Mouse (Mus musculus) lung, embryonic 16.5 days (tissue): ENCODE results near the gene Cdca3. TPM values are rescaled to one million over a fixed set of nuclear protein-coding genes. Genes with fewer than 3 reads are reported as not detected.
A peak's percentile ranks its signal among the peaks of the same experiment; 100 is the strongest.
"Not testable (repeated sequence)": the region's sequence is repeated elsewhere in the genome, so short reads cannot be mapped to it uniquely, and the experiment has no call there.

Source experiments
- ATAC-seq: fragments of 200-750 bp; cut with Nextera tagmentation; 2 replicates; pipeline ENCODE4 v1.8.0; 2017; ENCODE audit warnings: low read depth, mild to moderate bottlenecking, moderate library complexity
- H3K27ac ChIP-seq: fragments of 300-500 bp; sonication (generic); 2 replicates; pipeline ENCODE4 v1.5.1; 2014; ENCODE audit warnings: mild to moderate bottlenecking, control low read depth, low read length
- H3K27me3 ChIP-seq: fragments of 300-500 bp; sonication (generic); 2 replicates; pipeline ENCODE4 v1.6.1; 2014; ENCODE audit warnings: low read depth, low read length, mixed read lengths; ENCODE audit not compliant: control insufficient read depth, insufficient read depth
- H3K36me3 ChIP-seq: fragments of 300-500 bp; sonication (generic); 2 replicates; pipeline ENCODE4 v1.6.1; 2014; ENCODE audit warnings: low read length; ENCODE audit not compliant: control insufficient read depth, insufficient read depth
- H3K4me1 ChIP-seq: fragments of 300-500 bp; sonication (generic); replicated peaks from 2 replicates; pipeline ENCODE4 v1.6.1; 2014; ENCODE audit warnings: low read length, mixed read lengths; ENCODE audit not compliant: control insufficient read depth, insufficient read depth
- H3K4me2 ChIP-seq: fragments of 300-500 bp; sonication (generic); 2 replicates; pipeline ENCODE4 v1.6.1; 2014; ENCODE audit warnings: low read depth, low read length, control low read depth
- H3K4me3 ChIP-seq: fragments of 300-500 bp; sonication (generic); 2 replicates; pipeline ENCODE4 v1.5.1; 2014; ENCODE audit warnings: mild to moderate bottlenecking, low read length, control low read depth
- H3K9ac ChIP-seq: fragments of 300-500 bp; sonication (generic); 2 replicates; pipeline ENCODE4 v1.6.1; 2014; ENCODE audit warnings: low read length, control low read depth
- H3K9me3 ChIP-seq: fragments of 300-500 bp; sonication (generic); 2 replicates; pipeline ENCODE4 v1.6.1; 2016; ENCODE audit warnings: low read length; ENCODE audit not compliant: control insufficient read depth
- WGBS: fragments of 180-500 bp; shearing (Covaris S2); extraction: QIAGEN DNeasy Blood & Tissue Kit; methylation state at CpG from one replicate; pipeline ENCODE4 v1.1.7; 2014; 5-methylcytosine and 5-hydroxymethylcytosine counted together
- polyA plus RNA-seq: library from polyadenylated mRNA; unstranded; fragments of >200 nt; fragmentation: Nextera tagmentation; extraction: Ambion mirVana; gene quantifications from 2 replicates; pipeline ENCODE4 v1.2.1, GENCODE M21; 2015

The Cdca3 gene
- polyA plus RNA-seq, 1 experiment from 2014 or later, result 176 TPM

DNA sequence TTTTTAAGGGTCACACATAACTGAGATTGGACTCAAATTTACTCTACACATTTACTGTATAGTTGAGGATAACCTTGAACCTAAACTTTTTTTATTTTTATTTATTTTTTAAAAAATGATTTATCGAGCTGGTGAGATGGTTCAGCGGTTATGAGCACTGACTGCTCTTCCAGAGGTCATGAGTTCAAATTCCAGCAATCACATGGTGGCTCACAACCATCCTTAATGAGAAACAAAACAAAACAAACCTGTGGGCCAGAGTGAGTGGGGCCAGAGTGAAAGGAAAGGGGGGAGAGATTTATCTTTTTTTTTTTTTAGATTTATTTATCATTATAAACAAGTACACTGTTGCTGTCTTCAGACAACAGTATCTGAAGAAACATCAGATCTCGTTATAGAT lies 37.4 kb upstream of the Cdca3 start:
- Histone ChIP-seq H3K4me3 (no peak overlapping the region), H3K4me2 (no peak overlapping the region), H3K27me3 (no peaks in the 10 kb centered on the region), H3K4me1 (no peaks in the 10 kb centered on the region), H3K9me3 (no peaks in the 10 kb centered on the region), H3K27ac (no peak overlapping the region), H3K36me3 (no peaks in the 10 kb centered on the region), H3K9ac (no peak overlapping the region)
- no peak for ATAC-seq
- 78% methylated on average over 3 of the region's 3 CpGs for WGBS

DNA sequence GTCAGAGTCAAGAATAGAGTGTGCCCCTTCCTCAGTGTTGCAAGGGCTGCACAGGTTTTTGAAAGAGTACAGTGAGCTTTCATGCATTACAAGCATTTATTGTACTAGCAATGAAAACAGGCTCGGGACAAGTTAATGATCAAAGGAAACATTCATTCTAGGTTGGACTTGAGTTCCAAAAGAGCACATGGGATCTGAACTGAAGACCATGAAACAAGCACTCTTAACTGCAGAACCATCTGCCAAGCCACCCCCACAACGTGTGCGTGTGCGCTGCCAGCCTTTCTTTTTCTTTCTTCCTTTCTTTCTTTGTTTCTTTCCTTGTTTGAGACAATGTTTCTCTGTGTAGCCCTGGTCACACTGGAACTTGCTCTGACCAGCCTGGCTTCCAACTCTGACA lies 33.6 kb upstream of the Cdca3 start:
- Histone ChIP-seq H3K9ac (no peak overlapping the region), H3K4me1 (no peaks in the 10 kb centered on the region), H3K27me3 (no peaks in the 10 kb centered on the region), H3K9me3 (no peaks in the 10 kb centered on the region), H3K36me3 (no peaks in the 10 kb centered on the region), H3K27ac (no peak overlapping the region), H3K4me3 (no peak overlapping the region), H3K4me2 (no peak overlapping the region)
- WGBS, result 76% methylated on average over 4 of the region's 4 CpGs
- ATAC-seq, result no peak

DNA sequence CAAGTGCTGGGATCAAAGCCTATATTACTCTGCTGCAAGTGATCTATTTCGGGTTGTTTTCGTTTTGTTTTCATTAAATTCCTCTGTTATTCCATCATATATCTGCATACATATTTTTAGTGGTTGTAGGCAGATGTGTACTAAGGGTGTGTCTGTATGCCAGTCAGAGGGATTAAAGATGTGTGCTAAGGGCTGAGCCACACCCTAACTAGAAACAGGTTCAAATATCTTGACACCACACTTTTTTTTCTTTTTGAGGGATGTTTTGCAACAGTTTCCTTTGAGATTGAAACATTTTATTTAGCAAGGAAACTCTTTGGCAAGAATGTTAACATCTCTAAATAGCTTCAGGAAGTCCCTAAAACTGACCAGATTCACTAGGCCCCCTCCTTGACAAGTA lies 33.1 kb upstream of the Cdca3 start:
- Histone ChIP-seq H3K9ac (no peak overlapping the region), H3K27ac (no peak overlapping the region), H3K27me3 (no peaks in the 10 kb centered on the region), H3K4me2 (no peak overlapping the region), H3K36me3 (no peaks in the 10 kb centered on the region), H3K4me1 (no peaks in the 10 kb centered on the region), H3K9me3 (no peaks in the 10 kb centered on the region), H3K4me3 (no peak overlapping the region)
- WGBS, result 83% methylated on average over 2 of the region's 2 CpGs
- no peak for ATAC-seq

DNA sequence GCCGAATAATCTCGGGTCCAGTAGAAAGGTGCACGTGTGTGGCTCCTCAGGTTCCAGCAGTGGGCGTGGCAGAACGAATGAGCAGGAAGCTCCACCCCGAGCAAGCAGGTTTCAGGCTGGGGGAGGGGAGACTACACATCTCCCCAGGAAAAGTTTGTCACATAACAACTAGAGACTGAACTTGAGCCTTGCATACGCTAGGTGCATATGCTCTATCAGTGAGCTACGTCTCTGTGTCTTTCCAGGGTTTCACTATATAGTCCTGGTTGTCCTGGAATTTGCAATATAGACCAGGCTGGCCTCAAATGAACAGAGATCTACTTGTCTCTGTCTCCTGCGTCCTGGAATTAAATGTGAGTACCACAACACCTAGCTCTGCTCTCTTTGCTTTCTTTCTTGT lies 26.9 kb upstream of the Cdca3 start:
- H3K4me3 ChIP-seq, result peak overlapping the region; percentile 6; the same call in 1 of the 2 replicates
- WGBS, result 18% methylated on average over 5 of the region's 9 CpGs

DNA sequence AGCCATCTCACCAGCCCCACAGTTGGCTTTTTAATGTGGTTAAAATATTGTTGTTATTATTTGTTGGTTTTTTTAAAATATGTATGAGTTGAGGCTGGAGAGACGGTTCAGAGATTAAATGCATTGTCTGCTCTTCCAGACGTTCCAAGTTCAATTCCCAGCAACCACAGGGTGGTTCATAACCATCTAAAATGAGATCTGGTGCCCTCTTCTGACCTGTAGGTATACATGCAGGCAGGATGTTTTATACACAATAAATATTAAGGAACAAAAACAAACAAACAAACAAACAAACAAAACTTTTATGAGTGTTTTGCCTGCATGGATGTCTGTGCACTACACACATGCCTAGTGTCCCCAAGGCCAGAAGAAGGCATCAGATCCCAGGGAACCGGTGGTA lies 26.3 kb upstream of the Cdca3 start:
- H3K27ac ChIP-seq, result no peak overlapping the region
- ATAC-seq, result no peak
- no peaks in the 10 kb centered on the region for H3K9me3 ChIP-seq
- no peaks in the 10 kb centered on the region for H3K36me3 ChIP-seq
- peaks cover 8% of the 10 kb centered on the region for H3K4me1 ChIP-seq
- no peak overlapping the region for H3K4me2 ChIP-seq
- WGBS, result 74% methylated on average over 3 of the region's 3 CpGs
- no peak overlapping the region for H3K9ac ChIP-seq
- H3K4me3 ChIP-seq, result no peak overlapping the region
- H3K27me3 ChIP-seq, result no peaks in the 10 kb centered on the region

More for the DNA sequence above, 26.9 kb upstream of the Cdca3 start:
- H3K4me1 ChIP-seq, H3K36me3 ChIP-seq, H3K9ac ChIP-seq, H3K27me3 ChIP-seq, ATAC-seq, H3K27ac ChIP-seq, H3K9me3 ChIP-seq: not testable (repeated sequence)
- H3K4me2 ChIP-seq, result peak overlapping the region; percentile 27

DNA sequence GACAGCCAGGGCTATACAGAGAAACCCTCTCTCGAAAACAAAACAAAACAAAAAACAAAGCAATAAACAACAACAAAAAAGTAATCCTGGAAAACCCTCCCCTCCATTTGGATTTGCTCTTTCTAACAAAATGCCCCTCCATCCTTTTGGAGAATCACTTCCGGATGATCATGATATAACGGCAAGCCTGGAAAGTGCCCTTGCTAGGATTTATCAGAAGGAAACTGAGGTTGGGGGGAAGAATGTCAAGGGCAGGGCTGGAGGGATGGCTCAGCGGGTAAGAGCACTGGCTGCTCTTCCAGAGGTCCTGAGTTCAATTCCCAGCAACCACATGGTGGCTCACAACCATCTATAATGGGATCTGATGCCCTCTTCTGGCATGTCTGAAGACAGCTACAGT lies 25.7 kb upstream of the Cdca3 start:
- H3K9ac ChIP-seq, H3K4me2 ChIP-seq, H3K9me3 ChIP-seq, H3K36me3 ChIP-seq, H3K27me3 ChIP-seq, ATAC-seq, H3K27ac ChIP-seq, H3K4me3 ChIP-seq: not testable (repeated sequence)
- H3K4me1 ChIP-seq, result peaks cover 11% of the 10 kb centered on the region
- 94% methylated on average over 4 of the region's 4 CpGs for WGBS

DNA sequence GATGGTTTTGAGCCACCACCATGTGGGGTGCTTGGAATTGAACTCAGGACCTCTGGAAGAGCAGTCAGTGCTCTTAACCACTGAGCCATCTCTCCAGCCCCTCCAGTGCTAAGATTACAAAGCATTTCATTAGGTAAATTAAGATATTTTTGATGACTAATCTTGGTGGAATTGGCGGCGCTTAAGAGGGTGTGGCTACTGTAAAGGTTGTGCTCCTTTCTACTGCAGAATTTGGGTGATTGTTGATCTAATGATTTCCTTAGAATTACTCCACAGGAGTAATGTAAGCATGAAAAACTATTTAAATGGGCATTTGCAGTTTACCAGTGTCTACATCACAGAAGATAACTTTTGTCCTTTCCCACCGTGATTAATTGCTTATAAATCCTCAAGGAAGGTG lies 25.0 kb upstream of the Cdca3 start:
- H3K27ac ChIP-seq, result no peak overlapping the region
- no peaks in the 10 kb centered on the region for H3K27me3 ChIP-seq
- no peak for ATAC-seq
- H3K9me3 ChIP-seq, result no peaks in the 10 kb centered on the region
- H3K4me1 ChIP-seq, result peaks cover 11% of the 10 kb centered on the region
- no peak overlapping the region for H3K4me3 ChIP-seq
- H3K36me3 ChIP-seq, result no peaks in the 10 kb centered on the region
- H3K4me2 ChIP-seq, result no peak overlapping the region
- WGBS, result 85% methylated on average over 3 of the region's 3 CpGs
- H3K9ac ChIP-seq, result no peak overlapping the region

DNA sequence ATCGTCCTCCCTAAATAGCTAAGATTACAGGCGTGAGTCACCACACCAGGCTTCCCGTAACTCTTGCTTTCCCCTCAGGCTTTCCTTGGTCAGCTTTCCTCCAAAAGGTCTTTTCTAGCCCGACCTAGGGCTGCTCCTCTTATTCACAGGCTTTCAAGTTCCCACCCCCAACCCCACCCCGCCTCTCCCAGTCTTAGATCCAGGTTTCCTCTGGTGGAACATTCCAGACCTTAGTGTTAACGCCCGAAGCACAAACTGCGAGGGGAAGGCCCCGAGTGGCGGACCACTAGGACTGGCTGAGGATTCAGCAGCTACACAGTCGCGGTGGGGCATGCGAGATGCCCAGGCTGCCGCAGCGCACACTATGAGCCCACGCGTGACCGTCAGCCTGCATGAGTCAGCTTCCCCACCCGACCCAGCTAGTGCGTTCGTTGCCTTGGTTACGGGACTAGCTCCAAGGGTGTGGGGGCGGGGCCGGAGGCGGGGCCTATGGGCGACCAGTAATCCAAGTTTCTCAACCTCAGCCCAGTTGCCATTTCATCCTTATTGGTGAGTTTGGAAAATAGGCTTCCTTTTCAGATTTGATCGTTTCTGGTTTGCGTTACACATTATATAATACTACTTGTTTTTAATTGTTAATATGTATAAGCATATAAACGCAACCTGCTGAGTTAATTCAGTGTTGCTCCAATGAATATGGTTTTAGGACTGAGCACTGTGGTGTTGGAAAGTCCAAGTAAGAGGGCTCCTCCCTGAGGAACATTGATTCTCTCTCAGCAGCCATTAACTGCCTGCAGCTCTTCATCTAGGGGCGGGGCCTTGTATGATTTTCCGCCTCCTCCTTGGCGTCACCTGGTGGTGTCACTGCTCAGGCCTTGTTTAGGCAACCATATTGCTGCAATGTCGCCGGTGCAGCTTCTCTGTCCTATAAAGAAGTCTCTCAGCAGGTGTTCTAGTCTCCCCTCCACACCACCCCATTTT lies 23.7 kb upstream of the Cdca3 start:
- no peaks in the 10 kb centered on the region for H3K9me3 ChIP-seq
- H3K4me2 ChIP-seq, result peak overlapping the region; percentile 72
- H3K4me3 ChIP-seq, result peak overlapping the region; percentile 60
- H3K9ac ChIP-seq, result peak overlapping the region; percentile 69
- peaks cover 4% of the 10 kb centered on the region; the same call in 1 of the 2 replicates for H3K36me3 ChIP-seq
- peak; percentile 82 for ATAC-seq
- peak overlapping the region; percentile 92 for H3K27ac ChIP-seq
- peaks cover 19% of the 10 kb centered on the region for H3K4me1 ChIP-seq
- H3K27me3 ChIP-seq, result no peaks in the 10 kb centered on the region
- 2% methylated on average over 34 of the region's 34 CpGs for WGBS

DNA sequence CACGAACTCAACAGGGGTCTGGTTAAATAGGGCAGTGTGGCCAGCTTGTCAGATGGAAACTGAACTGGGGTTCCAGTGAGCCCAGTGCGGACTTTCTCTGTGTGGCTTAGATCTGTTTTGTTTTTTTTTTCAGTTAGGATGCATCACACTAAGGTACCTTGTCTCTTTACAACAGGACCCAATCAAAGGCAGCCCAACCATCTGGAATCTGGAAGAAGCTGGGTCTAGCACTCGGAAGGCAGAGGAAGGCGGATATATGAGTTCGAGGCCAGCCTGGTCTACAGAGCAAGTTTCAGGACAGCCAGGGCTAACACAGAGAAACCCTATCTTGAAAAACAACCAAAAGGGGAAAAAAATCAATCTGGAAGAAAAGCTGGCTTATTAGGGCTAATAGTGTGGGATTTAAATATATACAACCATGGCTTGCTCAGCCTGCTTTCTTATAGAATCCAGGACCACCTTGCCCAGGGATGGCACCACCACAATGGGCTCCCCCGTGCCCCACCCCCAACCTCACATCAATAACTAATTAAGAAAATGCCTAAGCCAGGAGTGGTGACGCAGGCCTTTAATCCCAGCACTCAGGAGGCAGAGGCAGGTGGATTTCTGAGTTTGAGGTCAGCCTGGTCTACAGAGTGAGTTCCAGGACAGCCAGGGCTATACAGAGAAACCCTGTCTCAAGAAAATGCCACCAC lies 22.8 kb upstream of the Cdca3 start:
- H3K9me3 ChIP-seq, result no peaks in the 10 kb centered on the region
- no peaks in the 10 kb centered on the region for H3K27me3 ChIP-seq
- peak overlapping the region; percentile 92 for H3K27ac ChIP-seq
- no peak for ATAC-seq
- H3K36me3 ChIP-seq, result peaks cover 7% of the 10 kb centered on the region
- H3K4me2 ChIP-seq, result peak overlapping the region; percentile 72
- peak overlapping the region; percentile 60 for H3K4me3 ChIP-seq
- H3K9ac ChIP-seq, result peak overlapping the region; percentile 30; the same call in 1 of the 2 replicates
- H3K4me1 ChIP-seq, result peaks cover 19% of the 10 kb centered on the region
- WGBS, result 78% methylated on average over 7 of the region's 7 CpGs
